Mouse (Mus musculus): ENCODE data around the gene Klhl29. TPM values are rescaled to one million over a fixed set of nuclear protein-coding genes. Genes with fewer than 3 reads are reported as not detected.

Klhl29 gene
- polyA plus RNA-seq, 1 experiment from 2014 or later = 0.47 TPM

GRCm38 (mm10) chr12:5247505-5247904, 128.0 kb downstream of the Klhl29 start:
- no peak overlapping the region for H3K4me3 ChIP-seq
- H3K4me2 ChIP-seq = no peak overlapping the region
- H3K36me3 ChIP-seq = no peaks in the 10 kb centered on the region
- no peak overlapping the region for H3K9ac ChIP-seq
- no peak overlapping the region for H3K27ac ChIP-seq
- H3K9me3 ChIP-seq = no peaks in the 10 kb centered on the region
- no peaks in the 10 kb centered on the region for H3K27me3 ChIP-seq
- WGBS = 9% methylated on average over 6 of the region's 6 CpGs
- H3K4me1 ChIP-seq = peaks cover 23% of the 10 kb centered on the region
- ATAC-seq (ENCODE audit: borderline replicate concordance, extremely low read depth, low FRiP score, low TSS enrichment) = no peak

GRCm38 (mm10) chr12:5246721-5247341, 128.7 kb downstream of the Klhl29 start:
- H3K27ac ChIP-seq = no peak overlapping the region
- H3K4me3 ChIP-seq = no peak overlapping the region
- no peak for ATAC-seq (ENCODE audit: borderline replicate concordance, extremely low read depth, low FRiP score, low TSS enrichment)
- H3K4me2 ChIP-seq = no peak overlapping the region
- no peak overlapping the region for H3K9ac ChIP-seq
- H3K36me3 ChIP-seq = no peaks in the 10 kb centered on the region
- WGBS = 60% methylated on average over 15 of the region's 15 CpGs
- H3K4me1 ChIP-seq = peaks cover 23% of the 10 kb centered on the region
- no peaks in the 10 kb centered on the region for H3K9me3 ChIP-seq
- H3K27me3 ChIP-seq = no peaks in the 10 kb centered on the region

DNA sequence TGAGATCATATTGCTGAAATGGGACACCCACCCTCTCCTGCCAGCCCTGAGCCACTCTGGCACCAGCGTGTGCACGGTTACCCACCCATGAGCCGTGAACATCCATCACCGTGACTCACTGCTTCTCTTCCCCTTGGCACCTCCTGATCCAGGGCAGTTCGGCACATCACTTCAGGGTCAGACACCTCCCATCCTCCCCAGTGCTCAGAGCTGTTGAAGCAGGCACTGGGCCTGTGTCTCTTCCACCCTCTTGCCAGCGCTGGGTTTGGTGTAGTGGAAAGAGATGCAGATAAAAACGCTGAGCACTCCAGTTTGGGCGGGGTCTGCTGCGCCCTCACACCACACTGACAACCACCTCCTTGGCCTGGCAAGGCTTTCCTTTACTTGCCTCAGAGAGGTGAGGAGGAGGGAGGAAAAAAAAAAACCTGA, 129.3 kb downstream of the Klhl29 start:
- no peak overlapping the region for H3K4me2 ChIP-seq
- H3K4me1 ChIP-seq = peaks cover 23% of the 10 kb centered on the region
- H3K36me3 ChIP-seq = no peaks in the 10 kb centered on the region
- H3K27me3 ChIP-seq = no peaks in the 10 kb centered on the region
- no peak for ATAC-seq (ENCODE audit: borderline replicate concordance, extremely low read depth, low FRiP score, low TSS enrichment)
- no peak overlapping the region for H3K9ac ChIP-seq
- 68% methylated on average over 9 of the region's 9 CpGs for WGBS
- no peak overlapping the region for H3K4me3 ChIP-seq
- H3K27ac ChIP-seq = no peak overlapping the region
- no peaks in the 10 kb centered on the region for H3K9me3 ChIP-seq

DNA sequence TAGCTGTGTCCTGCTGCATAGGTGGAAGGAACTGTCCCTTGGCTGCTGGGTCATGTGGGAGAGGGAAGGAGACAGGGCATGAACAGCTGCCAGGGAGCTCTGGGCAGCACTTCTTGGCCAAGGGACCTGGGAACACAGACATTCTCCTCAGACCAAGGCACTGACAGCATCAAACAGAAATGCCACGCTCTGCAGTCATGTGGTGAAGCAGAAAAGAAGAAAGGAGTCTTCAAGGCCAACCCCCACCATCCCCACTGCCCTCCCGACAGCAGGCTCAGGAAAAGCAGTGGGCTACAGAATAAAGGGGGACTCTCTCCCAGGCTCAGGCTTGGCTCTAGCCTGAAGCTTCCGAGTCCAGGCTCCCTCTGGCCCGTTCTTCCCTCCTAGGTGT, 130.3 kb downstream of the Klhl29 start:
- ATAC-seq (ENCODE audit: borderline replicate concordance, extremely low read depth, low FRiP score, low TSS enrichment) = no peak
- H3K27me3 ChIP-seq = no peaks in the 10 kb centered on the region
- no peaks in the 10 kb centered on the region for H3K9me3 ChIP-seq
- H3K36me3 ChIP-seq = no peaks in the 10 kb centered on the region
- peaks cover 22% of the 10 kb centered on the region for H3K4me1 ChIP-seq
- no peak overlapping the region for H3K4me2 ChIP-seq
- WGBS = 78% methylated on average over 4 of the region's 4 CpGs
- no peak overlapping the region for H3K27ac ChIP-seq
- no peak overlapping the region for H3K9ac ChIP-seq
- no peak overlapping the region for H3K4me3 ChIP-seq

DNA sequence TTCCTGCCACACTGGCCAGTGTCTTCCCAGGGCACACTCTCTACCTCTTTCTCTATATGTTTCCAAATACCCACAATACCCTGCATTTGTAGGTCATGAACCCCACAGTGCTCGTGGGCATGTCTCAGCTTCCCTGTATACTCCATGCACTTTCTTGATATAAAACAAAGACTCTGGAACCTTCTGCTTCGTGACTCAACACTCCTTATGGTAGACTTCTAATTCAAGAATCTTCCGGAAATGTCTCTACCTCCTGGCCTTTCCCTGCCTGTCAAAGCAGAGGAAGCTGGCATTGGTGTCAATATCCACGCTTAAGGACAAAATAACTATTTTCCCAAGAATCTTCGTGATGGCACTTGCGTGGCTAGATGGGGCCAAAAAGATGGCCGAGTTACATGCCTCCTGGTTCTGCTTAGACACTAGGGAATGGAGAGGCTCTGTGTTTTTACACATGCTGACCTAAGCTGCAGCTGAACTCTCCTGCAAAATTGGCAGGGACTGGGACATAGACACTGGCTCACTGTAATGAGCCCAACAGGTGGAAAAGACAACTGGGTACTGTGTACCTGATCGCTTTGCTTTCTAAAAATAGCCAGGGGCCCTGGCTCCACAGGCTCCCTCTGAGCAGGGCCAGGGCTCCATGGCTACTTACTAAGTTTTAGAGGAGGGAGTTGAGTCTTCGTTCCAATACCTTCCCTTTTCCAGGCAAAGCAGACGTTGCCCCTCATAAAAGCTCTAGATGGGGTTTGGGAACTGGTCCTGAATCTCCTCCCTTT, 130.9 kb downstream of the Klhl29 start:
- H3K27ac ChIP-seq = no peak overlapping the region
- H3K4me3 ChIP-seq = no peak overlapping the region
- no peak for ATAC-seq (ENCODE audit: borderline replicate concordance, extremely low read depth, low FRiP score, low TSS enrichment)
- WGBS = 84% methylated on average over 10 of the region's 10 CpGs
- peaks cover 19% of the 10 kb centered on the region for H3K4me1 ChIP-seq
- H3K9me3 ChIP-seq = no peaks in the 10 kb centered on the region
- H3K9ac ChIP-seq = no peak overlapping the region
- no peaks in the 10 kb centered on the region for H3K36me3 ChIP-seq
- no peak overlapping the region for H3K4me2 ChIP-seq
- no peaks in the 10 kb centered on the region for H3K27me3 ChIP-seq

DNA sequence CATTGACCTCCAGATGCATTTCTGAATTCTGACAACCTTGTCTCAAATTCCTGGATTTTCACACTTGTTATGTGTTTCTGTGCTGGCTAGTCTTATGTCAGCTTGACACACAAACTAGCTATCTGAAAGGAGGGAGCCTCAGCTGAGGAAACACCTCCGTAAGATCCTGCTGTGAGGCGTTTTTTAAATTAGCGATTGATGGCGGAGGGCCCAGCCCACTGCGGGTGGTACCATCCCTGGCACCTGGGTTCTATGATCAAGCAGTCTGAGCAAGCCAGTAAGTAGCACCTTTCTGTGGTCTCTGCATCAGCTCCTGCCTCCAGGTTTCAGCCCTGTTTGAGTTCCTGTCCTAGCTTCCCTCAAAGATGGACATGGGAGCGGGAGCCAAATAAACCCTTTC, 131.6 kb downstream of the Klhl29 start:
- Histone ChIP-seq H3K9ac (no peak overlapping the region), H3K27ac (no peak overlapping the region), H3K4me1 (peaks cover 19% of the 10 kb centered on the region), H3K27me3 (no peaks in the 10 kb centered on the region), H3K4me3 (no peak overlapping the region), H3K4me2 (no peak overlapping the region), H3K9me3 (no peaks in the 10 kb centered on the region), H3K36me3 (no peaks in the 10 kb centered on the region)
- no peak for ATAC-seq (ENCODE audit: borderline replicate concordance, extremely low read depth, low FRiP score, low TSS enrichment)
- WGBS = 83% methylated on average over 6 of the region's 6 CpGs

DNA sequence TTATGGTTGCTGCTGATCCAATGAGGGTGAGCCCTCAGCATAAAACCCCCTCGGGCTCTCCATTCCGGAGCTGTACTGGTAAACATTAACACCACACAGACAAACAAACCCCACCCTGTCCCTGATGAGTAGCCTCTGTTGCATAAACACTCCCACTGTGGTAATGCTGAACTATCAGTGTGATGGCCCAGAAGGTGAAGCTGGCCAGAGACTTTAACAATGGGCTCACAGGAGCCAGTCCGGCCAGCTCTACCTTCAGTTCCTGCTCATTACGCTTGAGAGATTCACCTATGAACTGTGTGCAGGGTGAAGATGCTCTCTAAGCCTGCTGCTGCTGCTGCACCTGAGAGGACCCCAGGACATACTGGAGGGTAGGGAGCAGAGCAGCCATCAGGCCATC, 132.0 kb downstream of the Klhl29 start:
- no peak for ATAC-seq (ENCODE audit: borderline replicate concordance, extremely low read depth, low FRiP score, low TSS enrichment)
- WGBS = 51% methylated on average over 4 of the region's 4 CpGs

GRCm38 (mm10) chr12:5242551-5243330, 132.7 kb downstream of the Klhl29 start:
- no peak for ATAC-seq (ENCODE audit: borderline replicate concordance, extremely low read depth, low FRiP score, low TSS enrichment)
- H3K27me3 ChIP-seq = no peaks in the 10 kb centered on the region
- 76% methylated on average over 8 of the region's 8 CpGs for WGBS

More for the DNA sequence above, 132.0 kb downstream of the Klhl29 start:
- H3K4me2 ChIP-seq = no peak overlapping the region
- H3K4me3 ChIP-seq = no peak overlapping the region
- no peaks in the 10 kb centered on the region for H3K27me3 ChIP-seq
- no peak overlapping the region for H3K9ac ChIP-seq
- peaks cover 19% of the 10 kb centered on the region for H3K4me1 ChIP-seq
- no peaks in the 10 kb centered on the region for H3K36me3 ChIP-seq
- no peak overlapping the region for H3K27ac ChIP-seq
- H3K9me3 ChIP-seq = no peaks in the 10 kb centered on the region

GRCm38 (mm10) chr12:5239451-5240245, 135.8 kb downstream of the Klhl29 start:
- Histone ChIP-seq H3K4me3 (no peak overlapping the region), H3K27me3 (no peaks in the 10 kb centered on the region), H3K36me3 (no peaks in the 10 kb centered on the region), H3K4me2 (no peak overlapping the region), H3K9me3 (no peaks in the 10 kb centered on the region), H3K27ac (no peak overlapping the region), H3K9ac (no peak overlapping the region), H3K4me1 (peaks cover 16% of the 10 kb centered on the region)
- ATAC-seq (ENCODE audit: borderline replicate concordance, extremely low read depth, low FRiP score, low TSS enrichment) = no peak
- WGBS = 78% methylated on average over 17 of the region's 17 CpGs

More at GRCm38 (mm10) chr12:5242551-5243330, 132.7 kb downstream of the Klhl29 start:
- Histone ChIP-seq H3K4me1 (peaks cover 20% of the 10 kb centered on the region), H3K27ac (no peak overlapping the region), H3K4me2 (no peak overlapping the region), H3K36me3 (no peaks in the 10 kb centered on the region), H3K9ac (no peak overlapping the region), H3K4me3 (no peak overlapping the region), H3K9me3 (no peaks in the 10 kb centered on the region)

GRCm38 (mm10) chr12:5237078-5237477, 138.4 kb downstream of the Klhl29 start:
- WGBS = 30% methylated on average over 5 of the region's 5 CpGs
- H3K9me3 ChIP-seq = no peaks in the 10 kb centered on the region
- H3K4me2 ChIP-seq = no peak overlapping the region
- peak; percentile 81 for ATAC-seq (ENCODE audit: borderline replicate concordance, extremely low read depth, low FRiP score, low TSS enrichment)
- H3K4me3 ChIP-seq = no peak overlapping the region
- no peaks in the 10 kb centered on the region for H3K36me3 ChIP-seq
- H3K27ac ChIP-seq = peak overlapping the region; percentile 17; the same call in 1 of the 2 replicates
- no peaks in the 10 kb centered on the region for H3K27me3 ChIP-seq
- H3K4me1 ChIP-seq = peaks cover 23% of the 10 kb centered on the region
- H3K9ac ChIP-seq = no peak overlapping the region

- 80% methylated on average over 12 of the region's 12 CpGs for WGBS
- H3K4me1 ChIP-seq = peaks cover 23% of the 10 kb centered on the region
- H3K9ac ChIP-seq = no peak overlapping the region
- no peak overlapping the region for H3K4me3 ChIP-seq
- no peaks in the 10 kb centered on the region for H3K9me3 ChIP-seq
- no peaks in the 10 kb centered on the region for H3K27me3 ChIP-seq
- no peaks in the 10 kb centered on the region for H3K36me3 ChIP-seq
- H3K27ac ChIP-seq = no peak overlapping the region
- H3K4me2 ChIP-seq = no peak overlapping the region
- no peak for ATAC-seq (ENCODE audit: borderline replicate concordance, extremely low read depth, low FRiP score, low TSS enrichment)
Measured at GRCm38 (mm10) chr12:5235596-5235995, 139.9 kb downstream of the Klhl29 start.
